Mouse (Mus musculus): ENCODE measurements around the gene Cdk6. TPM values are rescaled to one million over a fixed set of nuclear protein-coding genes. Genes with fewer than 3 reads are reported as not detected.
"Not testable (repeated sequence)": the region's sequence is repeated elsewhere in the genome, so short reads cannot be mapped to it uniquely, and the experiment has no call there.

The Cdk6 gene
- polyA plus RNA-seq, 1 experiment from 2014 or later = 31.7 TPM

DNA sequence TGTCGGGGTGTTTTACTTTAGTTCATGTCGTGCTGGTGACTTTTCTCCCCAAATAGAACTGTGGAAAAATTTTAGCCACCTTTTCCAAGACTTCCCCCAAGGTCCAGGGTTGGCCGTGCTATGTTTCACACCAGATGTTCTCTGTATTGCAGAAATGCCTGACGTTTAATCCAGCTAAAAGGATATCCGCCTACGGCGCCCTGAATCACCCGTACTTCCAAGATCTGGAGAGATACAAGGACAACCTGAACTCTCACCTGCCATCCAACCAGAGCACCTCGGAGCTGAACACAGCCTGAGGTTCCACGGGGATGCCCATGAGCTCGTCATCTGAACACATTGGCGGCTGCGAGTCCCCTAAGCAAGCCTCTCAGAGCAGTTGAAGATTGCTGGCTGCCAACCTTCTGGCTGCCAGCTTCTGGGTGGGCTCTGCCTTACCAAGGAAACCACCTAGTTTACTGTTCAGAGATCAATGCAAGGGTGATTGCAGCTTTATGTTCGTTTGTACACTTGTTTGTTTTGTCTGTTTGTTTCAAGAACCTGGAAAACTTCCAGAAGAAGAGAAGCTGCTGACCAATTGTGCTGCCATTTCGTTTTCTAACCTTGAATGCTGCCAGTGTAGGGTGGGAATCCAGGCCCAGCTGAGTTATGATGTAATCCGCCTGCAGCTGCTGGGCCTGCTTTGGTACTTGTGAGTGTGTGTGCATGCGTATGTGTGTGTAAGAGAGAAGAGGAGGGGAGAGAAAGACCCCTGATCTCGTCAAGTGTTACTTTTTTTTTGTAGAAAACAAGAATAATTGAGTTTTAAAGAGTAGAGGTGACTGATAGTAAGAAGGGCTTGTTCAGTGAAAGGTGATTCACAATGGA, 179.4 kb downstream of the Cdk6 start:
- Histone ChIP-seq H3K9me3 (replicated peaks) (no peaks in the 10 kb centered on the region), H3K4me2 (no peak overlapping the region), H3K4me1 (replicated peaks) (peaks cover 3% of the 10 kb centered on the region; the same call in 1 of the 2 replicates), H3K9ac (no peak overlapping the region), H3K4me3 (no peak overlapping the region), H3K27me3 (no peaks in the 10 kb centered on the region), H3K27ac (no peak overlapping the region), H3K36me3 (peaks cover 32% of the 10 kb centered on the region)
- 85% methylated on average over 18 of the region's 18 CpGs for WGBS
- no peak for ATAC-seq (replicated peaks; ENCODE audit: insufficient number of reproducible peaks, insufficient read depth, low FRiP score, low read depth)

GRCm38 (mm10) chr5:3521741-3522140, 180.5 kb downstream of the Cdk6 start:
- Histone ChIP-seq H3K4me3 (no peak overlapping the region), H3K9ac (no peak overlapping the region), H3K9me3 (replicated peaks) (no peaks in the 10 kb centered on the region), H3K27me3 (no peaks in the 10 kb centered on the region), H3K4me2 (no peak overlapping the region), H3K27ac (no peak overlapping the region), H3K4me1 (replicated peaks) (no peaks in the 10 kb centered on the region), H3K36me3 (peaks cover 32% of the 10 kb centered on the region)
- WGBS = 89% methylated on average over 12 of the region's 12 CpGs
- ATAC-seq (replicated peaks; ENCODE audit: insufficient number of reproducible peaks, insufficient read depth, low FRiP score, low read depth) = no peak

GRCm38 (mm10) chr5:3522826-3523225, 181.5 kb downstream of the Cdk6 start:
- H3K27me3 ChIP-seq = no peaks in the 10 kb centered on the region
- H3K4me2 ChIP-seq = no peak overlapping the region
- H3K4me3 ChIP-seq = no peak overlapping the region
- no peaks in the 10 kb centered on the region for H3K9me3 ChIP-seq (replicated peaks)
- H3K9ac ChIP-seq = no peak overlapping the region
- ATAC-seq (replicated peaks; ENCODE audit: insufficient number of reproducible peaks, insufficient read depth, low FRiP score, low read depth) = no peak
- H3K36me3 ChIP-seq = peaks cover 32% of the 10 kb centered on the region
- no peak overlapping the region for H3K27ac ChIP-seq
- H3K4me1 ChIP-seq (replicated peaks) = no peaks in the 10 kb centered on the region
- 90% methylated on average over 10 of the region's 10 CpGs for WGBS

- Histone ChIP-seq H3K4me2 (no peak overlapping the region), H3K27me3 (no peaks in the 10 kb centered on the region), H3K4me3 (no peak overlapping the region), H3K36me3 (peaks cover 12% of the 10 kb centered on the region), H3K4me1 (replicated peaks) (no peaks in the 10 kb centered on the region), H3K9ac (no peak overlapping the region), H3K9me3 (replicated peaks) (no peaks in the 10 kb centered on the region), H3K27ac (no peak overlapping the region)
- no peak for ATAC-seq (replicated peaks; ENCODE audit: insufficient number of reproducible peaks, insufficient read depth, low FRiP score, low read depth)
- WGBS = 56% methylated on average over 5 of the region's 5 CpGs
Measured at GRCm38 (mm10) chr5:3527041-3527691, 185.9 kb downstream of the Cdk6 start.

DNA sequence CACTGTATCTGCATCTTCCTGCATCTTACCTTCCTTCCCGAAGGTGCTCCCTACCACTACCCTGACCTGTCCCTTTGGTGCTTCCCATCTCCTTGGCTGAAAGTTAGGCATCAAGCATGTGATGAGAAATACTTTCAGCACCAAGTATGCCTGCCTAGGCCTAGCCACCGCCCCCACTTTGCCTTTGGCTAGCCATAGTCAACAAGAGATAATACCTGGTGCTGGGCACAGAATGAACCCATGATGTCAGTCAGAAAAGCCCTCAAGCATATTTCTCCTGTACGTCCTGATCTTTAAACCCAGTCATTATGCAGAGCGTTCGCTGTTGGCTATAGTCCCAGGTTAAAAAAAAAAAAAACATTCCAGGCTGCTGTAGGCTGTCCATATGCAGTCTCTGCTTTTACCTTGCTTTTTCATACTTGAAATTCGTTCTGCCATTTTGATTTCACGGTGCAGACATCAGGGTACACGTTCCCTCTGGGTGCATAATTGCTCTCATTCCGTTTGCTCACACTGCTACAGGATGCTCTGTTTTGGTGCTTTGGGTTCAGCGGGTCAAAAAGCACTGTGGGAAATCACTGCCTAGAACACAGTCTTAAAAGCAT, 188.4 kb downstream of the Cdk6 start:
- no peak overlapping the region for H3K4me2 ChIP-seq
- H3K9me3 ChIP-seq (replicated peaks) = no peaks in the 10 kb centered on the region
- 73% methylated on average over 10 of the region's 10 CpGs for WGBS
- H3K4me1 ChIP-seq (replicated peaks) = no peaks in the 10 kb centered on the region
- no peaks in the 10 kb centered on the region for H3K36me3 ChIP-seq
- H3K9ac ChIP-seq = no peak overlapping the region
- no peak for ATAC-seq (replicated peaks; ENCODE audit: insufficient number of reproducible peaks, insufficient read depth, low FRiP score, low read depth)
- H3K4me3 ChIP-seq = no peak overlapping the region
- no peak overlapping the region for H3K27ac ChIP-seq
- no peaks in the 10 kb centered on the region for H3K27me3 ChIP-seq

GRCm38 (mm10) chr5:3532048-3532447, 190.8 kb downstream of the Cdk6 start:
- not testable (repeated sequence) for H3K36me3 ChIP-seq; H3K27ac ChIP-seq; H3K4me1 ChIP-seq (replicated peaks); ATAC-seq (replicated peaks; ENCODE audit: insufficient number of reproducible peaks, insufficient read depth, low FRiP score, low read depth); H3K9ac ChIP-seq; H3K27me3 ChIP-seq; H3K9me3 ChIP-seq (replicated peaks); H3K4me2 ChIP-seq; H3K4me3 ChIP-seq

DNA sequence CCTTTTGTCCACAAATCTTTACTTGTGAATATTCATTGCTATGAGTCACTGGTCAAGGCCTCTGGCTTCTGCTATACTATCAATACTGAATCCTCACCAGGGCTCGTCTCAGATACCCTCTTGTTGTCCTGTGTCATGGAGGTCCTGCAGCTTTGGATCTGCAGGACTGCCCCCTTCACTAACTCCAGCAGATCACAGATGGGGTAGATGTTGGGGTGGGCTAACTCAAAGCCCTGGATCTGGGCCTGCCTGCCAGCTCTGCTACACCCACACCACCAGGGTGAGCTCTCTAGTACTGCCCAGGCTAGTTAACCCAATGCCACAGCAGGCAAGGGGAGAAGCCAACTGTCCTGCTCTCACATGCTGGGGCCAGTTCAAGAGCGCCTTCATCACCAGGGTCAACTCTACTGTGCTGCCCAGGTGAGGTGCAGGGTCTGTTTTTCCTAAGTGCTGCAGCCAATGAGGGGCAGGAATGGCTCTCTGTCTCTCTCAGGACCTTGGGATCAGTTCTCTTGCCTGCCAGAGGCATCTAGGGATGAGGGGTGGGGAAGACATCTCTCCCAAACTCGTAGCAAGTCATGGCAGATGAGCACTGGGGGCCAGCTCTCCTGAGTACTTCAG, 195.4 kb downstream of the Cdk6 start:
- Histone ChIP-seq H3K36me3 (no peaks in the 10 kb centered on the region), H3K4me1 (replicated peaks) (no peaks in the 10 kb centered on the region), H3K9me3 (replicated peaks) (no peaks in the 10 kb centered on the region), H3K4me3 (no peak overlapping the region), H3K27ac (no peak overlapping the region), H3K4me2 (no peak overlapping the region), H3K9ac (no peak overlapping the region), H3K27me3 (no peaks in the 10 kb centered on the region)
- ATAC-seq (replicated peaks; ENCODE audit: insufficient number of reproducible peaks, insufficient read depth, low FRiP score, low read depth) = 0 out of 2 replicates have a peak, but pooled peaks have one; percentile 10
- 61% methylated on average over 3 of the region's 3 CpGs for WGBS

DNA sequence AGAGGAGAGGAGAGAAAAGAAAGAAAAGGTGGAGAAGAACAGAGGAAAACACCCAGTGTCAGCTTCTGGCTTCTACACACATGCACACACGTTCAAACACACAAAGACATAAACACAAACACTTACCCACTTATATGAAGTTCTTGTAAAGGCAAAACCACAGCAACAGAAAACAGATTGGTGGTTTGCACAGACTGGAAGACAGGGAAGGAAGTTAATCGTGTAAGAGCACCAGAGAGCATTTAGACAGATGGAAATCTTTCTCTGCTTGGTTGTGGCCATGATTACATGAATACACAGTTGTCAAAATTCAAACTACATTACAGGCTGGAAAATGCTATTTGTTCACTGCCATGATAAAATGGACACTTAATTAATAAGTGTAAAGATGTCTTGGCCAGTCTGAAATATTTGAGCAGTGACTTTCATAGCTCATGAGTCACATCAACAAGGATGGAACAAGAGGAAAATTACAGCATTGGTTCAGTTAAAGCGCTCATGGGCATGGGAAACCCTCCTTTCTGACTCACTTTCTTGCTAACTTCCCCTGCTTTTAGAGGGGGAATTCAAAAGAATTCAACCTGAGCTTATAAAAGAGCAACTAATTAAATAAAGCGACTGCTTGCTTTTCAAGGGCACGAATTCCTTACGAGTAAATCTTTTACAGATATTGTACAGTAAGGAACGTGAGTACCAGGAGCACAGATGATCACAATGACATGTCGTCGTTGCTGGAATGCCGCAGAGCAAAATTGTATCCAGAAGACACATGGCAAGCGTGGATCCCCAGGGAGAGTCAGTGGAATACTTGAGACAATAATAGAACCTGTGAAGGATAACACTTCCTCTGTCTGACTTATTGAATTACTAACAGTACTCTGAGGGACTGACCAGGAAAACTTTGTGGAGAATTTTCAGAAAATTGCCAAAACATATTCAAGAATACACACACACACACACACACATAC, 197.5 kb downstream of the Cdk6 start:
- Histone ChIP-seq H3K27me3 (no peaks in the 10 kb centered on the region), H3K9ac (no peak overlapping the region), H3K4me2 (no peak overlapping the region), H3K9me3 (replicated peaks) (no peaks in the 10 kb centered on the region), H3K4me3 (no peak overlapping the region), H3K4me1 (replicated peaks) (peaks cover 3% of the 10 kb centered on the region), H3K27ac (no peak overlapping the region), H3K36me3 (no peaks in the 10 kb centered on the region)
- WGBS = 53% methylated on average over 11 of the region's 11 CpGs
- ATAC-seq (replicated peaks; ENCODE audit: insufficient number of reproducible peaks, insufficient read depth, low FRiP score, low read depth) = no peak

DNA sequence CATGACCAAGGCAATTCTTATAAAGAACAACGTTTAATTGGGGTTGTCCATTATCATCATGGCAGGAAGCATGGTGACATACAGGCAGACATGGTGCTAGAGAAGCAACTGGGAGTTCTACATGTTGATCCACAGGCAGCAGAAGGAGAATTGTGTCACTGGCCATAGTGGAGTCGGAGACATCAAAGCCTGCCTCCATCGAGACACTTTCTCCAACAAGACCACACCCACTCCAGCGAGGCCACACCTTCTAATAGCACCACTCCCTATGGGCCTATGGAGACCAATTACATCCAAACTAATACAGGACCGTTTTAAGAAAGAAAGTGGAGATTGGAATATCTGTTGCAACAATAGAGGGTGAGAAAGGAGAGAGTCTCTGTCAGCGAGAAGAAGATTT, 200.6 kb downstream of the Cdk6 start:
- Histone ChIP-seq H3K4me2 (no peak overlapping the region), H3K4me3 (no peak overlapping the region), H3K36me3 (no peaks in the 10 kb centered on the region), H3K9ac (no peak overlapping the region), H3K4me1 (replicated peaks) (peaks cover 12% of the 10 kb centered on the region), H3K27ac (no peak overlapping the region), H3K27me3 (no peaks in the 10 kb centered on the region), H3K9me3 (replicated peaks) (no peaks in the 10 kb centered on the region)
- ATAC-seq (replicated peaks; ENCODE audit: insufficient number of reproducible peaks, insufficient read depth, low FRiP score, low read depth) = no peak
- 72% methylated on average over 6 of the region's 6 CpGs for WGBS

GRCm38 (mm10) chr5:3543629-3544479, 202.6 kb downstream of the Cdk6 start, which contains the start of gene Fam133b:
Fam133b (plus strand) TSS chr5:3543833.
- H3K9ac ChIP-seq = peak within 1 kb of the TSS; percentile 95
- H3K9me3 ChIP-seq (replicated peaks) = no peaks in the 10 kb centered on the region
- ATAC-seq (replicated peaks; ENCODE audit: insufficient number of reproducible peaks, insufficient read depth, low FRiP score, low read depth) = peak; percentile 95
- WGBS = under 1% methylated on average over 80 of the region's 80 CpGs
- peak within 1 kb of the TSS; percentile 97 for H3K4me3 ChIP-seq
- H3K27me3 ChIP-seq = no peaks in the 10 kb centered on the region
- H3K27ac ChIP-seq = peak within 1 kb of the TSS; percentile 88
- peaks cover 12% of the 10 kb centered on the region for H3K4me1 ChIP-seq (replicated peaks)
- H3K36me3 ChIP-seq = no peaks in the 10 kb centered on the region
- H3K4me2 ChIP-seq = peak within 1 kb of the TSS; percentile 74
